8 mouse cellular contexts compared by ENCODE assay signal in genomic region chr5:117841651-117842347, GRCm38 (mm10).
DNase-seq lines count a peak whose midpoint lies in the region; ATAC-seq and TF ChIP-seq lines count a peak whose summit lies in the region.

No protein-coding gene starts in this region.

- no peaks in the 10 kb centered on the region for H3K27me3 ChIP-seq in cerebellum, adult 2 months (ENCODE audit: control insufficient read depth, insufficient read depth, low read length)
- H3K27me3 ChIP-seq in forebrain, embryonic 16.5 days (replicated peaks; ENCODE audit: control insufficient read depth, insufficient read depth, low read length) = peaks cover 8% of the 10 kb centered on the region; the same call in 1 of the 2 replicates
- peaks cover 41% of the 10 kb centered on the region for H3K27me3 ChIP-seq in hindbrain, embryonic 15.5 days
- peaks cover 84% of the 10 kb centered on the region for H3K27me3 ChIP-seq in limb, embryonic 12.5 days

- peak overlapping the region; percentile 25 for H3K27ac ChIP-seq in cerebellum, adult 2 months (ENCODE audit: insufficient read depth, low read length)
- H3K27ac ChIP-seq in forebrain, embryonic 16.5 days (ENCODE audit: low read length) = peak overlapping the region; percentile 80
- no peak overlapping the region for H3K27ac ChIP-seq in hindbrain, embryonic 15.5 days (replicated peaks)
- H3K27ac ChIP-seq in limb, embryonic 12.5 days = no peak overlapping the region

- peak overlapping the region; percentile 63 for H3K9ac ChIP-seq in forebrain, embryonic 16.5 days (replicated peaks; ENCODE audit: low read depth, low read length)
- peak overlapping the region; percentile 41 for H3K9ac ChIP-seq in hindbrain, embryonic 15.5 days
- no peak overlapping the region for H3K9ac ChIP-seq in limb, embryonic 12.5 days (replicated peaks)

- no peaks in the 10 kb centered on the region for H3K36me3 ChIP-seq in forebrain, embryonic 16.5 days (ENCODE audit: control insufficient read depth, insufficient read depth)
- H3K36me3 ChIP-seq in hindbrain, embryonic 15.5 days = no peaks in the 10 kb centered on the region
- H3K36me3 ChIP-seq in limb, embryonic 12.5 days = no peaks in the 10 kb centered on the region

- peak overlapping the region; percentile 74 for H3K4me2 ChIP-seq in forebrain, embryonic 16.5 days (ENCODE audit: low read length)
- peak overlapping the region; percentile 64 for H3K4me2 ChIP-seq in hindbrain, embryonic 15.5 days
- peak overlapping the region; percentile 43 for H3K4me2 ChIP-seq in limb, embryonic 12.5 days

- H3K4me1 ChIP-seq in cerebellum, adult 2 months (ENCODE audit: control insufficient read depth, insufficient read depth, low read length) = peaks cover 5% of the 10 kb centered on the region; the same call in 1 of the 2 replicates
- H3K4me1 ChIP-seq in forebrain, embryonic 16.5 days (replicated peaks; ENCODE audit: control insufficient read depth, insufficient read depth, low read length) = peaks cover 33% of the 10 kb centered on the region
- H3K4me1 ChIP-seq in hindbrain, embryonic 15.5 days (replicated peaks) = peaks cover 38% of the 10 kb centered on the region
- peaks cover 9% of the 10 kb centered on the region for H3K4me1 ChIP-seq in limb, embryonic 12.5 days (replicated peaks)

- H3K9me3 ChIP-seq in forebrain, embryonic 16.5 days (ENCODE audit: control insufficient read depth, low read length) = no peaks in the 10 kb centered on the region
- no peaks in the 10 kb centered on the region for H3K9me3 ChIP-seq in hindbrain, embryonic 15.5 days
- no peaks in the 10 kb centered on the region for H3K9me3 ChIP-seq in limb, embryonic 12.5 days

- no peak for TF ChIP-seq CTCF in cerebellum, adult 2 months (IDR thresholded peaks at IDR 0.05; ENCODE audit: borderline replicate concordance, insufficient read depth, low read depth, low read length)

- WGBS in cerebellum, adult 2 months = under 1% methylated on average over 44 of the region's 44 CpGs
- under 1% methylated on average over 44 of the region's 44 CpGs for WGBS in forebrain, embryonic 16.5 days
- WGBS in hindbrain, embryonic 15.5 days = under 1% methylated on average over 44 of the region's 44 CpGs
- under 1% methylated on average over 44 of the region's 44 CpGs for WGBS in limb, embryonic 12.5 days

- peak; percentile 83 for DNase-seq in ZHBTc4 (ENCODE audit: low read depth, low spot score)
- DNase-seq in cerebellum, adult 2 months = peak; percentile 78 to 79
- DNase-seq in neural tube, embryonic 10.5 days (ENCODE audit: extremely low spot score, low spot score) = peak; percentile 37
- DNase-seq in urinary bladder, postnatal 10 days (ENCODE audit: low spot score) = no peak

- peak; percentile 78 for ATAC-seq in forebrain, embryonic 16.5 days
- peak; percentile 57; the same call in 1 of the 2 replicates for ATAC-seq in hindbrain, embryonic 15.5 days (ENCODE audit: low FRiP score, low read depth)
- ATAC-seq in limb, embryonic 12.5 days (ENCODE audit: insufficient number of reproducible peaks, insufficient read depth, low FRiP score, low TSS enrichment, low read depth) = no peak
- ATAC-seq in erythroid progenitor cell, adult 5-6 weeks (replicated peaks; ENCODE audit: low FRiP score, poor library complexity, severe bottlenecking) = no peak

- TF ChIP-seq POLR2A in cerebellum, adult 2 months (IDR thresholded peaks at IDR 0.05; ENCODE audit: borderline replicate concordance, insufficient read depth, low read length) = no peak

- H3K4me3 ChIP-seq in cerebellum, adult 2 months (replicated peaks; ENCODE audit: insufficient read depth, low read depth, low read length) = peak overlapping the region; percentile 65
- H3K4me3 ChIP-seq in forebrain, embryonic 16.5 days (replicated peaks; ENCODE audit: low read length) = peak overlapping the region; percentile 51
- peak overlapping the region; percentile 42 for H3K4me3 ChIP-seq in hindbrain, embryonic 15.5 days
- H3K4me3 ChIP-seq in limb, embryonic 12.5 days (replicated peaks) = peak overlapping the region; percentile 19

Comparison
In these comparisons a context has a peak if more than half of its experiments do, and no peak if none do; other contexts are left out.
1. H3K27ac ChIP-seq: peak in cerebellum, adult 2 months (single experiment) and forebrain, embryonic 16.5 days (single experiment); none in hindbrain, embryonic 15.5 days (single experiment) and limb, embryonic 12.5 days (single experiment).
2. ATAC-seq: peak in forebrain, embryonic 16.5 days (single experiment) and hindbrain, embryonic 15.5 days (single experiment); none in limb, embryonic 12.5 days (single experiment) and erythroid progenitor cell, adult 5-6 weeks (single experiment).
3. Peak in every context shown above with its lines, with median percentiles within 50 percentile points of each other: H3K4me3 ChIP-seq and H3K4me2 ChIP-seq.